Mouse (Mus musculus) lung, postnatal 4 days (tissue): Measurements from ENCODE around the gene Dmac2.
A peak's percentile ranks its signal among the peaks of the same experiment; 100 is the strongest.

Source experiments
- DNase-seq, 2 experiments: peaks; one replicate each; pipeline ENCODE4 v3.0.0; 2021

Gene Dmac2

GRCm38 (mm10) chr7:25655601-25656428 is 36.6 kb downstream of the Dmac2 start:
- no peak for DNase-seq

GRCm38 (mm10) chr7:25657785-25658184 is 38.6 kb downstream of the Dmac2 start:
- DNase-seq, result no peak

- DNase-seq, result peak; percentile 99
These were observed 39.7 kb downstream of the Dmac2 start, which contains the start of the genes Bckdha and Exosc5 for GRCm38 (mm10) chr7:25658657-25659472. Gene Bckdha, minus strand, starts transcription at chr7:25658981. Gene Exosc5, plus strand, starts transcription at chr7:25659164.

DNA sequence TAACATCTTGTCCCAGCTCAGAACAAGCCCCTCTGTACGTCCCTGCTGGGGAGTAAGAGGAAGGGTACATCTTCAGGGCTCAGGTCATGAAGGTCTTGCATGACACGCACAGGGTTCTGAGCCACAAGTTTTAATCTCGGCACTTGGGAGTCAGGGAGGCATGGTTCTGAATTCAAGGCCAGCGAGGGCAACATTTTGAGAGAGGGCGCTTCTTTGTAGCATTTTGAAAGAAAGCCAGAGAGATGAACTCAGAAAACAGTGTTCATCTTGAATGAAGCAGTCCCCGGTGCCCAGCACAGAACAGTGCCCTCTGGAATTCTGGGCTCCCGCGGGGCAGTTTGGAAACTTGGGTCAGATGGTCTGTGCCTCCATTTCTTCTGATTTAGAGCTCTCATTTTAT is 47.2 kb downstream of the Dmac2 start:
- no peak for DNase-seq

GRCm38 (mm10) chr7:25669158-25669557 is 49.9 kb downstream of the Dmac2 start:
- no peak for DNase-seq

DNA sequence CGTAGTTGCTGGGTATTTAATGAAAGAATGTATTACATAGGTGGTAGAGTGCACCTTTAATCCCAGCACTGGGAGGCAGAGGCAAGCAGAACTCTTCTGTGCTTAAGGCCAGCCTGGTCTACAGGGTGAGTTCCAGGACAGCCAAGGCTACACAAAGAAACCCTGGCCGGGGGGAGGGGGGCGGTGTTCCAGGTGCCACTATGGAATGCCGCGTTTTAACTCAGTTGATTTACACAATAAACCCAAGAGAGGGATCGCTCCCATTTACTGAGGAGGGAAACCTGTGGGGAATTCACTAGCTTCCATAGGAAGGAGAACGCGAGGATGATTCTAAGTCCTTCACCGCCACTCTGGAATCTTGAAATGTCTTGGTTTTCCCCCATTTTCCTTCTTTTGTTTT is 50.4 kb downstream of the Dmac2 start:
- DNase-seq, result no peak

- DNase-seq, result no peak
These were observed 50.9 kb downstream of the Dmac2 start for GRCm38 (mm10) chr7:25670096-25670495.

DNA sequence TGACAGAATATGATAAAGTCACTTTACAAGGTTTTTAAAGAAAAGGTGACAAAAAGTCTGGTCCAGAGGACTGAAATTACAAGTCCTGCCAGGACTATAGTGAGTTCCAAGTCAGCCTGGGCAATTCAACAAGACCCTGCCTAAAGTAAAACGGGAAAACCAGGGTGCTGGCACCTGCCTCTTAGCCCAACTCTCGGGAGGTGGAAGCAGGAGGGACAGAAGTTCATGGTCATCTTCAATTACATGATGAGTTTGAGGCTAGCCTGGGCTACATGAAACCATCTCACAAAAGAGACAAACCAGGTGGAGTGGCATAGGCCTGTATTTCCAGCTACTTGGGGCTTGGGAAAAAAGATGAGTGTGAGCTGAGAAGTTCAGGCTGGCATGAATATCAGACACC is 52.5 kb downstream of the Dmac2 start:
- DNase-seq, result no peak

DNA sequence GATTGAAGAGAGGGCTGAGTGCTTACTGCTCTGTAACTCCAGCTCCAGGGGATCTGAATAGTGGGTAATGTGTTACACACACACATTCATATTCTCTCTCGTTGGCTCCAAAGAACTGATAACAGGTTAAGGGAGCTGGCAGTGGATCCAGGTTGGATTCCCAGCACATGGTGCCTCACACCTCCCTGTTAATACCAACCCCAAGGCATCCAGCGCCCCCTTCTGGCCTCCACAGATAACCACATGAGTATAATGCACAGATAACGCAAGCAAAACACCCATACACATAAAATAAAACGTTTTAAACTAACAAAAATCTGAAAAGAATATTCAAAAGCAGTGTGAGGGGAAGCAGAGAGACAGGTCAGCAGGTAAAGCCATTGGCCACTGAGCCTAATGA is 53.2 kb downstream of the Dmac2 start:
- DNase-seq, result no peak

GRCm38 (mm10) chr7:25674297-25674696 is 55.1 kb downstream of the Dmac2 start:
- no peak for DNase-seq

GRCm38 (mm10) chr7:25674719-25675300 is 55.6 kb downstream of the Dmac2 start, which contains the start of gene Tmem91:
Gene Tmem91, minus strand, starts transcription at chr7:25675166.
- DNase-seq, result no peak
